8 mouse cellular contexts compared by ENCODE assay signal in genomic region chr6:122801801-122802514, GRCm38 (mm10). TPM values are rescaled to one million over a fixed set of nuclear protein-coding genes. Genes with fewer than 3 reads are reported as not detected.
A peak's percentile ranks its signal among the peaks of the same experiment; 100 is the strongest.
DNase-seq lines count a peak whose midpoint lies in the region; ATAC-seq lines count a peak whose summit lies in the region.

No protein-coding gene starts in this region.

- H3K4me2 ChIP-seq in lung, embryonic 15.5 days, result peak overlapping the region; percentile 98
- peak overlapping the region; percentile 96 for H3K4me2 ChIP-seq in intestine, embryonic 15.5 days (replicated peaks)
- H3K4me2 ChIP-seq in liver, embryonic 16.5 days (ENCODE audit: low read depth, low read length), result peak overlapping the region; percentile 99

- ATAC-seq in lung, embryonic 15.5 days (ENCODE audit: borderline replicate concordance, extremely low read depth, low FRiP score, low TSS enrichment), result peak; percentile 60; the same call in 1 of the 2 replicates
- ATAC-seq in intestine, embryonic 15.5 days, result peak; percentile 63
- peak; percentile 72 for ATAC-seq in liver, embryonic 16.5 days (ENCODE audit: low read depth)
- ATAC-seq in neutrophil, adult 5-6 weeks (ENCODE audit: extremely low read depth, insufficient number of reproducible peaks, low FRiP score, poor library complexity, severe bottlenecking), result peak; percentile 43

- peak overlapping the region; percentile 54 for H3K4me3 ChIP-seq in lung, embryonic 15.5 days
- H3K4me3 ChIP-seq in intestine, embryonic 15.5 days (replicated peaks), result peak overlapping the region; percentile 53
- H3K4me3 ChIP-seq in liver, embryonic 16.5 days (ENCODE audit: low read depth, low read length), result peak overlapping the region; percentile 79

- peaks cover 4% of the 10 kb centered on the region; the same call in 1 of the 2 replicates for H3K27me3 ChIP-seq in lung, embryonic 15.5 days
- H3K27me3 ChIP-seq in intestine, embryonic 15.5 days (replicated peaks), result no peaks in the 10 kb centered on the region
- H3K27me3 ChIP-seq in liver, embryonic 16.5 days (ENCODE audit: control insufficient read depth, insufficient read depth, low read depth, low read length), result no peaks in the 10 kb centered on the region

- H3K36me3 ChIP-seq in lung, embryonic 15.5 days, result no peaks in the 10 kb centered on the region
- H3K36me3 ChIP-seq in intestine, embryonic 15.5 days, result no peaks in the 10 kb centered on the region
- H3K36me3 ChIP-seq in liver, embryonic 16.5 days (ENCODE audit: control insufficient read depth, insufficient read depth), result no peaks in the 10 kb centered on the region

- no peaks in the 10 kb centered on the region for H3K9me3 ChIP-seq in lung, embryonic 15.5 days
- no peaks in the 10 kb centered on the region for H3K9me3 ChIP-seq in intestine, embryonic 15.5 days
- no peaks in the 10 kb centered on the region for H3K9me3 ChIP-seq in liver, embryonic 16.5 days (replicated peaks; ENCODE audit: control insufficient read depth, low read length)

- peak overlapping the region; percentile 59 for H3K9ac ChIP-seq in lung, embryonic 15.5 days
- H3K9ac ChIP-seq in intestine, embryonic 15.5 days, result peak overlapping the region; percentile 52
- H3K9ac ChIP-seq in liver, embryonic 16.5 days (ENCODE audit: low read depth, low read length), result peak overlapping the region; percentile 87

- peaks cover 19% of the 10 kb centered on the region for H3K4me1 ChIP-seq in lung, embryonic 15.5 days
- 0 out of 2 replicates have a peak, but pooled peaks cover 2% of the 10 kb centered on the region for H3K4me1 ChIP-seq in intestine, embryonic 15.5 days (replicated peaks)
- H3K4me1 ChIP-seq in liver, embryonic 16.5 days (ENCODE audit: control insufficient read depth, low read depth, low read length), result peaks cover 18% of the 10 kb centered on the region

- DNase-seq in lung, postnatal 25 days (ENCODE audit: low spot score), result no peak
- DNase-seq in cerebellum, adult 8-10 months, result peak; percentile 59
- DNase-seq in forelimb bud, embryonic 11.5 days (ENCODE audit: low read depth, low spot score), result peak; percentile 36
- DNase-seq in adipocyte (ENCODE audit: low spot score), result no peak

- WGBS in lung, embryonic 15.5 days, result under 1% methylated on average over 34 of the region's 34 CpGs
- WGBS in intestine, embryonic 15.5 days, result 3% methylated on average over 34 of the region's 34 CpGs
- 2% methylated on average over 34 of the region's 34 CpGs for WGBS in liver, embryonic 16.5 days (ENCODE audit: insufficient replicate concordance)

- peak overlapping the region; percentile 49; the same call in 1 of the 2 replicates for H3K27ac ChIP-seq in lung, embryonic 15.5 days
- no peak overlapping the region for H3K27ac ChIP-seq in intestine, embryonic 15.5 days
- peak overlapping the region; percentile 83 for H3K27ac ChIP-seq in liver, embryonic 16.5 days (ENCODE audit: low read length)

RNA-seq across cellular contexts. Expression of gene Slc2a3, which starts 0.5 kb away (rescaled TPM):
- polyA plus RNA-seq in lung, embryonic 15.5 days (2015; fragmentation: Nextera tagmentation; extraction: Ambion mirVana), result 7.4 and 8.1 TPM in 2 replicates
- 11.3 and 13.4 TPM in 2 replicates for polyA plus RNA-seq in intestine, embryonic 15.5 days (2015; fragmentation: Nextera tagmentation; extraction: Ambion mirVana)
- polyA plus RNA-seq in liver, embryonic 16.5 days (2015; fragmentation: Nextera tagmentation; extraction: Ambion mirVana), result 12.2 and 13.0 TPM in 2 replicates
- total RNA-seq in neutrophil, adult 5-6 weeks (2017), result 315 and 331 TPM in 2 replicates

RNA-seq across cellular contexts. Expression of gene Foxj2, which starts 17.8 kb away (rescaled TPM):
- 5.1 and 5.8 TPM in 2 replicates for polyA plus RNA-seq in lung, embryonic 15.5 days (2015; fragmentation: Nextera tagmentation; extraction: Ambion mirVana)
- polyA plus RNA-seq in intestine, embryonic 15.5 days (2015; fragmentation: Nextera tagmentation; extraction: Ambion mirVana), result 3.9 and 4.5 TPM in 2 replicates
- 1.3 and 1.5 TPM in 2 replicates for polyA plus RNA-seq in liver, embryonic 16.5 days (2015; fragmentation: Nextera tagmentation; extraction: Ambion mirVana)
- total RNA-seq in neutrophil, adult 5-6 weeks (2017), result 32.8 and 38.8 TPM in 2 replicates

RNA-seq across cellular contexts. Expression of gene C3ar1, which starts 54.0 kb away (rescaled TPM):
- polyA plus RNA-seq in lung, embryonic 15.5 days (2015; fragmentation: Nextera tagmentation; extraction: Ambion mirVana), result 3.3 and 3.4 TPM in 2 replicates
- polyA plus RNA-seq in intestine, embryonic 15.5 days (2015; fragmentation: Nextera tagmentation; extraction: Ambion mirVana), result 2.5 TPM in 2 replicates
- 0.99 and 1.1 TPM in 2 replicates for polyA plus RNA-seq in liver, embryonic 16.5 days (2015; fragmentation: Nextera tagmentation; extraction: Ambion mirVana)
- 1.4 and 1.5 TPM in 2 replicates for total RNA-seq in neutrophil, adult 5-6 weeks (2017)

Comparison
In these comparisons a context has a peak if more than half of its experiments do, and no peak if none do; other contexts are left out.
1. DNase-seq: peak in cerebellum, adult 8-10 months (single experiment) and forelimb bud, embryonic 11.5 days (single experiment); none in lung, postnatal 25 days (single experiment) and adipocyte (single experiment).
2. Peak in every context shown above with its lines, with median percentiles within 50 percentile points of each other: ATAC-seq, H3K4me2 ChIP-seq, H3K4me3 ChIP-seq and H3K9ac ChIP-seq.